Mouse (Mus musculus): Measurements from ENCODE around the gene Prps1. TPM values are rescaled to one million over a fixed set of nuclear protein-coding genes. Genes with fewer than 3 reads are reported as not detected.

Prps1 gene
- 18.2 and 18.3 TPM in 2 replicates for polyA plus RNA-seq (2015; fragmentation: Nextera tagmentation; extraction: Ambion mirVana)

- ATAC-seq (ENCODE audit: low FRiP score, low TSS enrichment), result peak; percentile 96
- Histone ChIP-seq H3K9ac (ENCODE audit: low read length) (peak within 1 kb of the TSS; percentile 48), H3K9me3 (ENCODE audit: control insufficient read depth, low read length) (no peaks in the 10 kb centered on the region), H3K4me2 (replicated peaks; ENCODE audit: low read depth) (peak within 1 kb of the TSS; percentile 60), H3K36me3 (ENCODE audit: control insufficient read depth, insufficient read depth, low read length) (no peaks in the 10 kb centered on the region), H3K27me3 (ENCODE audit: control insufficient read depth, insufficient read depth, low read length) (no peaks in the 10 kb centered on the region), H3K4me3 (ENCODE audit: low read depth, low read length) (peak within 1 kb of the TSS; percentile 49), H3K4me1 (replicated peaks; ENCODE audit: control insufficient read depth, insufficient read depth) (no peaks in the 10 kb centered on the region), H3K27ac (replicated peaks) (no peak within 1 kb of the TSS)
- DNase-seq (ENCODE audit: low spot score), result peak; percentile 86
- TF ChIP-seq EP300 (optimal IDR thresholded peaks at IDR 0.05), result no peak
- no peak for TF ChIP-seq CTCF (IDR thresholded peaks at IDR 0.05; ENCODE audit: low read depth)
- WGBS, result 21% methylated on average over 26 of the region's 26 CpGs
Observed at GRCm38 (mm10) chrX:140456279-140456731, at the start of gene Prps1. Prps1 (plus strand) TSS chrX:140456613.

DNA sequence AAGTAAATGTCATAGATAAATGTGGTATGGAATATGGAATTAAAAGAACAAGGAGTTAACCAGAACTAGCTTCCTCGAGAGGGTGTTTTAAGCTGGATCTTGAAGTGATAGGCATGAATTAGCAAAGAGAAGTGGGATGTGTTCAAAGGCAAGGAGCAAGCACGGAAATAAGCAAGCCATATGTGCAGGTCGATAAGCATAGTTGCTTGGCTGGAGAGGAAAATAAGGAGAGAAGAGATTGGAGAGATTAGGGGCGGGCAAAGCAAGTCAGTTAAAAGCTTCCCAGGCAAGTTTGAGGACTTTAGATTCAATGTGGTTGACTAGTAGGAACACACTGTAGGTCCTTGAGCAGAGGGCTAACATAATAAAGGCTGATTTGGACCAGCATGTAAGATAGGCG, 48.8 kb upstream of the Prps1 start:
- no peak for TF ChIP-seq EP300 (optimal IDR thresholded peaks at IDR 0.05)
- no peak for TF ChIP-seq CTCF (IDR thresholded peaks at IDR 0.05; ENCODE audit: low read depth)
- Histone ChIP-seq H3K9me3 (ENCODE audit: control insufficient read depth, low read length) (no peaks in the 10 kb centered on the region), H3K4me1 (replicated peaks; ENCODE audit: control insufficient read depth, insufficient read depth) (no peaks in the 10 kb centered on the region), H3K4me2 (replicated peaks; ENCODE audit: low read depth) (no peak overlapping the region), H3K27ac (replicated peaks) (no peak overlapping the region), H3K4me3 (ENCODE audit: low read depth, low read length) (no peak overlapping the region), H3K9ac (ENCODE audit: low read length) (no peak overlapping the region), H3K36me3 (ENCODE audit: control insufficient read depth, insufficient read depth, low read length) (no peaks in the 10 kb centered on the region), H3K27me3 (ENCODE audit: control insufficient read depth, insufficient read depth, low read length) (no peaks in the 10 kb centered on the region)
- DNase-seq (ENCODE audit: low spot score) (no peak), ATAC-seq (ENCODE audit: low FRiP score, low TSS enrichment) (no peak)
- WGBS, result 82% methylated on average over 5 of the region's 5 CpGs

DNA sequence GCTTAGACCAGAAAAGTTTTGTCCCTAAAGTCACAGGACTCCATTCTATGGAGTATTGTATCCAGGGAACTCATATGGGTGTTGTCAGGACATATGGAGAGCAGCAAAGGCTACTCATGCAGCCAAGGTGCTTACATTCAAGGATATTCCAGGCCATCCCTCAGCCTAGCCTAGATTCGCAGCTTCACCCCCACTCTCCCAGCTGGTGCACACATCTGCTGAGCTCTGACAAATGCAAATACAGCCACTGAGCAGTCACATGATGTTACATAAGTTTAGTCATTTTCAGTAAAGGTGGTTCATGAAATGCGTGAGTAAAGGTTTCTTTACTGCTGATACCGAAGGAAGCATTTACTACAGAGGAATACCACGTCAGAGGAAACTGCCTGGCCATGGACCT, 37.9 kb upstream of the Prps1 start:
- no peak for TF ChIP-seq EP300 (optimal IDR thresholded peaks at IDR 0.05)
- no peak for TF ChIP-seq CTCF (IDR thresholded peaks at IDR 0.05; ENCODE audit: low read depth)
- Histone ChIP-seq H3K9ac (ENCODE audit: low read length) (no peak overlapping the region), H3K4me2 (replicated peaks; ENCODE audit: low read depth) (no peak overlapping the region)

DNA sequence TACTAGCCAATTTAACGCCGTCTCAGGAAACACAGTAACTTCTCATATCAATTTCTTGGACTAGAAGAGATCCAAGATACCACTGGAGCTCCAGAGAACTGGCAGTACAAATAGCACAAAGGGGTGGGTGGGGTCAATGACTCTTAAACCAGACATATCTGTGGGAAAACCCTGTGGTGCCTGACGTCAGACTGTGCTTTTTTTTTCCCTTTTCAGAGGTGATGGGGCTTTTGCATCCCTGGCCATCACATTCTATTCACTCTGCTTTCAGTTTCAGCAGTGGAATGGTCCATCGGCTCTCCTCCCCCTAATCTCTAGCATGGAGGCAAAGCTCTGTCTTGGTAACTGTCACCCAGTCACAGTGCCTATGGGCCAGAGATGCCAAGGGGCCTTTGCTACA, 29.3 kb upstream of the Prps1 start:
- no peaks in the 10 kb centered on the region for H3K9me3 ChIP-seq (ENCODE audit: control insufficient read depth, low read length)
- no peaks in the 10 kb centered on the region for H3K36me3 ChIP-seq (ENCODE audit: control insufficient read depth, insufficient read depth, low read length)
- WGBS, result 68% methylated on average over 4 of the region's 4 CpGs
- H3K4me2 ChIP-seq (replicated peaks; ENCODE audit: low read depth), result no peak overlapping the region
- H3K27ac ChIP-seq (replicated peaks), result no peak overlapping the region
- H3K4me3 ChIP-seq (ENCODE audit: low read depth, low read length), result no peak overlapping the region
- no peak for DNase-seq (ENCODE audit: low spot score)
- no peak overlapping the region for H3K9ac ChIP-seq (ENCODE audit: low read length)
- no peak for ATAC-seq (ENCODE audit: low FRiP score, low TSS enrichment)
- no peaks in the 10 kb centered on the region for H3K27me3 ChIP-seq (ENCODE audit: control insufficient read depth, insufficient read depth, low read length)
- H3K4me1 ChIP-seq (replicated peaks; ENCODE audit: control insufficient read depth, insufficient read depth), result no peaks in the 10 kb centered on the region
- TF ChIP-seq CTCF (IDR thresholded peaks at IDR 0.05; ENCODE audit: low read depth), result no peak
- TF ChIP-seq EP300 (optimal IDR thresholded peaks at IDR 0.05), result no peak

More for the DNA sequence above, 37.9 kb upstream of the Prps1 start:
- no peak overlapping the region for H3K27ac ChIP-seq (replicated peaks)
- DNase-seq (ENCODE audit: low spot score) (no peak), ATAC-seq (ENCODE audit: low FRiP score, low TSS enrichment) (no peak)
- 77% methylated on average over 4 of the region's 4 CpGs for WGBS
- H3K27me3 ChIP-seq (ENCODE audit: control insufficient read depth, insufficient read depth, low read length), result no peaks in the 10 kb centered on the region
- no peaks in the 10 kb centered on the region for H3K36me3 ChIP-seq (ENCODE audit: control insufficient read depth, insufficient read depth, low read length)
- no peak overlapping the region for H3K4me3 ChIP-seq (ENCODE audit: low read depth, low read length)
- H3K4me1 ChIP-seq (replicated peaks; ENCODE audit: control insufficient read depth, insufficient read depth), result no peaks in the 10 kb centered on the region
- H3K9me3 ChIP-seq (ENCODE audit: control insufficient read depth, low read length), result no peaks in the 10 kb centered on the region

- no peaks in the 10 kb centered on the region for H3K36me3 ChIP-seq (ENCODE audit: control insufficient read depth, insufficient read depth, low read length)
- TF ChIP-seq EP300 (optimal IDR thresholded peaks at IDR 0.05) (no peak), CTCF (IDR thresholded peaks at IDR 0.05; ENCODE audit: low read depth) (peak; percentile 55)
- no peak overlapping the region for H3K4me3 ChIP-seq (ENCODE audit: low read depth, low read length)
- H3K27ac ChIP-seq (replicated peaks), result no peak overlapping the region
- 80% methylated on average over 7 of the region's 8 CpGs for WGBS
- ATAC-seq (ENCODE audit: low FRiP score, low TSS enrichment), result no peak
- H3K9me3 ChIP-seq (ENCODE audit: control insufficient read depth, low read length), result no peaks in the 10 kb centered on the region
- no peak overlapping the region for H3K4me2 ChIP-seq (replicated peaks; ENCODE audit: low read depth)
- no peaks in the 10 kb centered on the region for H3K4me1 ChIP-seq (replicated peaks; ENCODE audit: control insufficient read depth, insufficient read depth)
- H3K9ac ChIP-seq (ENCODE audit: low read length), result no peak overlapping the region
- no peaks in the 10 kb centered on the region for H3K27me3 ChIP-seq (ENCODE audit: control insufficient read depth, insufficient read depth, low read length)
- peak; percentile 24 for DNase-seq (ENCODE audit: low spot score)
Observed at GRCm38 (mm10) chrX:140428252-140428651, 28.2 kb upstream of the Prps1 start.

GRCm38 (mm10) chrX:140429985-140430384, 26.4 kb upstream of the Prps1 start:
- no peak overlapping the region for H3K27ac ChIP-seq (replicated peaks)
- H3K4me1 ChIP-seq (replicated peaks; ENCODE audit: control insufficient read depth, insufficient read depth), result no peaks in the 10 kb centered on the region
- H3K4me2 ChIP-seq (replicated peaks; ENCODE audit: low read depth), result no peak overlapping the region
- TF ChIP-seq CTCF (IDR thresholded peaks at IDR 0.05; ENCODE audit: low read depth), result no peak
- no peak for TF ChIP-seq EP300 (optimal IDR thresholded peaks at IDR 0.05)
- no peaks in the 10 kb centered on the region for H3K9me3 ChIP-seq (ENCODE audit: control insufficient read depth, low read length)
- WGBS, result 75% methylated on average over 5 of the region's 5 CpGs
- DNase-seq (ENCODE audit: low spot score) (no peak), ATAC-seq (ENCODE audit: low FRiP score, low TSS enrichment) (no peak)
- no peak overlapping the region for H3K4me3 ChIP-seq (ENCODE audit: low read depth, low read length)
- H3K27me3 ChIP-seq (ENCODE audit: control insufficient read depth, insufficient read depth, low read length), result no peaks in the 10 kb centered on the region
- H3K9ac ChIP-seq (ENCODE audit: low read length), result no peak overlapping the region
- no peaks in the 10 kb centered on the region for H3K36me3 ChIP-seq (ENCODE audit: control insufficient read depth, insufficient read depth, low read length)
